Mouse (Mus musculus): ENCODE measurements around the gene Dhdh. TPM values are rescaled to one million over a fixed set of nuclear protein-coding genes. Genes with fewer than 3 reads are reported as not detected.
"Not testable (repeated sequence)": the region's sequence is repeated elsewhere in the genome, so short reads cannot be mapped to it uniquely, and the experiment has no call there.

Gene Dhdh
- total RNA-seq, 2 experiments from 2014 or later = 7.9 to 13.1 TPM

GRCm38 (mm10) chr7:45509912-45510787 is 21.5 kb upstream of the Dhdh start, which contains the start of gene Nucb1:
TSS of gene Nucb1 (minus strand) at chr7:45510406.
- DNase-seq = peak; percentile 96 to 98

GRCm38 (mm10) chr7:45509181-45509882 is 20.7 kb upstream of the Dhdh start:
- DNase-seq = no peak

- DNase-seq = no peak
Measured at GRCm38 (mm10) chr7:45508561-45508960, 20.0 kb upstream of the Dhdh start.

- no peak for DNase-seq
Measured at GRCm38 (mm10) chr7:45507583-45507982, 19.0 kb upstream of the Dhdh start.

GRCm38 (mm10) chr7:45498427-45498826 is 9.8 kb upstream of the Dhdh start:
- no peak for DNase-seq

- DNase-seq = peak; percentile 49 to 62
Measured at GRCm38 (mm10) chr7:45494548-45494947, 5.9 kb upstream of the Dhdh start.

- DNase-seq = peak; percentile 69 to 79
Measured at GRCm38 (mm10) chr7:45492951-45493350, 4.3 kb upstream of the Dhdh start.

- DNase-seq = no peak
Measured at GRCm38 (mm10) chr7:45492225-45492844, 3.7 kb upstream of the Dhdh start.

GRCm38 (mm10) chr7:45491264-45491663 is 2.7 kb upstream of the Dhdh start:
- no peak for DNase-seq

- no peak for DNase-seq
Measured at GRCm38 (mm10) chr7:45490822-45491221, 2.2 kb upstream of the Dhdh start.

- DNase-seq = no peak
Measured at GRCm38 (mm10) chr7:45489578-45489977, 973 bp upstream of the Dhdh start.

GRCm38 (mm10) chr7:45487861-45488292 is 728 bp downstream of the Dhdh start:
- DNase-seq = no peak

GRCm38 (mm10) chr7:45486761-45487415 is 1.7 kb downstream of the Dhdh start, which contains the start of gene Gm45808:
TSS of gene Gm45808 (minus strand) at chr7:45486811.
- no peak for DNase-seq

- DNase-seq = no peak
Measured at GRCm38 (mm10) chr7:45486158-45486557, 2.4 kb downstream of the Dhdh start.

- not testable (repeated sequence) for DNase-seq
Measured at GRCm38 (mm10) chr7:45484985-45485384, 3.6 kb downstream of the Dhdh start.

GRCm38 (mm10) chr7:45482166-45482565 is 6.4 kb downstream of the Dhdh start:
- no peak for DNase-seq

GRCm38 (mm10) chr7:45481374-45481927 is 7.2 kb downstream of the Dhdh start, which contains the start of gene Tulp2:
TSS of gene Tulp2 (plus strand) at chr7:45481877.
- peak; percentile 69 to 80 for DNase-seq

GRCm38 (mm10) chr7:45480310-45480709 is 8.3 kb downstream of the Dhdh start:
- DNase-seq = not testable (repeated sequence)

- no peak for DNase-seq
Measured at GRCm38 (mm10) chr7:45478774-45479173, 9.8 kb downstream of the Dhdh start.

- peak; percentile 69 to 80 for DNase-seq
Measured at GRCm38 (mm10) chr7:45477003-45477402, 11.6 kb downstream of the Dhdh start.

- DNase-seq = no peak
Measured at GRCm38 (mm10) chr7:45476453-45476852, 12.2 kb downstream of the Dhdh start.

All from heart, adult 18-20 months (tissue).